Mouse (Mus musculus): ENCODE measurements at regions not wholly inside any gene's neighbourhood (a gene's known extent, or its start where the extent isn't known, plus 50 kb on each side); places are given as distances from the start of the nearest gene placed in this dataset.

- no peak for DNase-seq (ENCODE audit: extremely low read depth, low read depth)
Observed at GRCm38 (mm10) chr3:12635857-12636256, 1844.6 kb upstream of the Slc7a12 start.

GRCm38 (mm10) chr3:12663473-12663872, 1817.0 kb upstream of the Slc7a12 start:
- peak; percentile 80 for DNase-seq (ENCODE audit: extremely low read depth, low read depth)
